ENCODE assay signal across 25 mouse cellular contexts in the genomic region with DNA sequence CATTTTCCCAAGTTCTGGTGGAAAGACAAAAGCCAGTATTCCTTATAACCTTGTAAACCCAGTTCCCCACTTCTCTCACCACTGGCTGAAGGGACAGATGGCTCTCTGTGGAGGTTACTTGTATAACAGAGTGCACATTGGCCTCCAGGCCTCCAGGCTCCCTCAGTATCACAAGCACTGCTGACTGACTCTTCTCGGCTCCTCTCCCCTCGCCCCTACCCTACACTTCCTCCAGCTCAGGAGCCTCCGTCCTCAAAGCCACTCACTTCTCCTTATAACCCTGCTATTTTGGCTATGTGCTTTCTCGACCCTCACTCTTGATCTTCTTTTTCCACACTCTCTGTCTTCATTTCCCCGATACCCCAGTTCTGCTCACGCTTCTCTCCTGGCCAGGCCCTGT. TPM values are rescaled to one million over a fixed set of nuclear protein-coding genes. Genes with fewer than 3 reads are reported as not detected.
"Had no signal": no experiment of that assay in that cellular context is flagged by ENCODE, and none has a peak within 500 bp of the region (broad histone marks: within the 10 kb centered on the region; RNA-seq: fewer than 3 reads in every experiment).

No protein-coding gene starts in this region.

- H3K4me2 ChIP-seq: liver, embryonic 15.5 days; lung, embryonic 15.5 days; midbrain, embryonic 12.5 days; neural tube, embryonic 13.5 days; neural tube, embryonic 15.5 days; stomach, embryonic 15.5 days had no signal

- H3K36me3 ChIP-seq: liver, embryonic 15.5 days; lung, embryonic 15.5 days; midbrain, embryonic 10.5 days; midbrain, embryonic 12.5 days; neural tube, embryonic 13.5 days; neural tube, embryonic 15.5 days; stomach, embryonic 15.5 days had no signal

- H3K4me1 ChIP-seq: liver, embryonic 15.5 days; lung, embryonic 15.5 days; midbrain, embryonic 10.5 days; midbrain, embryonic 12.5 days; neural tube, embryonic 13.5 days; neural tube, embryonic 15.5 days; stomach, embryonic 15.5 days had no signal

- H3K4me3 ChIP-seq: liver, embryonic 15.5 days; lung, embryonic 15.5 days; midbrain, embryonic 10.5 days; midbrain, embryonic 12.5 days; myocyte; neural tube, embryonic 13.5 days; neural tube, embryonic 15.5 days; stomach, embryonic 15.5 days had no signal

- H3K27me3 ChIP-seq: lung, embryonic 15.5 days; midbrain, embryonic 12.5 days; stomach, embryonic 15.5 days had no signal

- H3K9ac ChIP-seq: liver, embryonic 15.5 days; liver, postnatal 0 days; lung, embryonic 15.5 days; midbrain, embryonic 12.5 days; neural tube, embryonic 13.5 days; neural tube, embryonic 15.5 days; stomach, embryonic 15.5 days had no signal

- ATAC-seq: liver, postnatal 0 days; lung, postnatal 0 days; midbrain, embryonic 16.5 days had no signal

- H3K9me3 ChIP-seq: liver, embryonic 15.5 days; lung, embryonic 15.5 days; midbrain, embryonic 10.5 days; midbrain, embryonic 12.5 days; neural tube, embryonic 13.5 days; neural tube, embryonic 15.5 days; stomach, embryonic 15.5 days had no signal

- H3K27ac ChIP-seq: liver, embryonic 15.5 days; lung, embryonic 15.5 days; macrophage; midbrain, embryonic 10.5 days; midbrain, embryonic 12.5 days; neural tube, embryonic 13.5 days; neural tube, embryonic 15.5 days; stomach, embryonic 15.5 days; stomach, postnatal 0 days had no signal

- DNase-seq: liver, postnatal 0 days; lung, adult 2 months; lung, postnatal 14 days; lung, postnatal 36 days; midbrain, embryonic 14.5 days; retina, postnatal 1 day; right cerebral cortex, adult 18-20 months; right cerebral cortex, postnatal 25 days; right cerebral cortex, postnatal 4 days; spleen, adult 18-20 months; thymus, adult 2 months; thymus, postnatal 25 days had no signal

RNA-seq across cellular contexts. Expression of a gene that starts 6.8 kb away (rescaled TPM):
- polyA plus RNA-seq: myocyte had no signal

RNA-seq across cellular contexts. Expression of a gene that starts 33.5 kb away (rescaled TPM):
- polyA plus RNA-seq: midbrain, embryonic 10.5 days; midbrain, embryonic 12.5 days; midbrain, embryonic 14.5 days; midbrain, embryonic 16.5 days; neural tube, embryonic 11.5 days; neural tube, embryonic 15.5 days had no signal
